Mouse (Mus musculus) cerebellum, adult 2 months (tissue): ENCODE data around the gene Ap3m1. TPM values are rescaled to one million over a fixed set of nuclear protein-coding genes. Genes with fewer than 3 reads are reported as not detected.

Experiments used
- DNase-seq, 2 experiments: peaks; one replicate each; pipeline ENCODE4 v3.0.0; 2021
- H3K27ac ChIP-seq: fragments of 200-500 bp; 2 replicates; pipeline ENCODE4 v1.5.1; 2012; ENCODE audit warnings: low read length, control low read depth, inconsistent platforms; ENCODE audit not compliant: insufficient read depth
- H3K27me3 ChIP-seq: fragments of 200-500 bp; 2 replicates; pipeline ENCODE4 v1.6.1; 2012; ENCODE audit warnings: inconsistent platforms, mild to moderate bottlenecking, low read length, moderate library complexity; ENCODE audit not compliant: control insufficient read depth, insufficient read depth
- H3K4me1 ChIP-seq: fragments of 200-500 bp; 2 replicates; pipeline ENCODE4 v1.6.1; 2011; ENCODE audit warnings: low read length; ENCODE audit not compliant: control insufficient read depth, insufficient read depth
- H3K4me3 ChIP-seq: fragments of 200-500 bp; replicated peaks from 2 replicates; pipeline ENCODE3; 2011; ENCODE audit warnings: mild to moderate bottlenecking, low read depth, low read length, control low read depth; ENCODE audit not compliant: insufficient read depth
- CTCF ChIP-seq: fragments of 200-500 bp; IDR thresholded peaks from 2 replicates; pipeline ENCODE4 v1.5.1; 2011; ENCODE audit warnings: low read depth, mild to moderate bottlenecking, control low read depth, low read length, moderate library complexity, borderline replicate concordance; ENCODE audit not compliant: insufficient read depth
- POLR2A ChIP-seq: fragments of 200-500 bp; IDR thresholded peaks from 2 replicates; pipeline ENCODE4 v1.6.1; 2011; ENCODE audit warnings: low read length, control low read depth, borderline replicate concordance; ENCODE audit not compliant: insufficient read depth
- WGBS: fragments of 180-500 bp; shearing (Covaris S2); methylation state at CpG from one replicate; pipeline ENCODE4 v1.1.7; 2018; 5-methylcytosine and 5-hydroxymethylcytosine counted together
- polyA plus RNA-seq: library from polyadenylated mRNA; depleted of rRNA; stranded (reverse); fragments of >200 nt; gene quantifications from 2 replicates; pipeline ENCODE4 v1.2.3, GENCODE M21; 2012

Gene Ap3m1
- polyA plus RNA-seq, 1 experiment, result 66.0 TPM

DNA sequence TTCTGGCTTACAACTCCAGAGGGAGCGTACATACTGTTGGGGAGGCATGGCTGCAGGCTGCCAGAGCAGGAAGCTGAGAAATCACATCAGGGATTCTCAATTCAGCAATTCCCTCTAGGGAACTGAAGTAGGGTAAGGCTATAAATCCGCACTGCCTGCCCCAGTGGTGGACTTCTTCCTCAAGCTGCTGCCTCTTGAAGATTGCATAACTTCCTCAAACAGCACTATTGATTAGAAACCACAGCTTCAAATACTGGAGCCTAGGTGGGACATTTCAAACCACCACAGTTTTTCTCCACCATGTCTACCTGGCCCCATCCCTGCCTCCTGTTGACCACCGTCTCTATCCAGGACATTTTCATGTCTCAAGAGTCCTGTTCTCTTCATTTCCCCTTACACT, 38.1 kb upstream of the Ap3m1 start:
- H3K27me3 ChIP-seq, result no peaks in the 10 kb centered on the region
- H3K27ac ChIP-seq, result no peak overlapping the region
- no peak for TF ChIP-seq CTCF
- no peak for TF ChIP-seq POLR2A
- DNase-seq, result no peak
- WGBS, result 90% methylated on average over 3 of the region's 3 CpGs
- no peak overlapping the region for H3K4me3 ChIP-seq
- H3K4me1 ChIP-seq, result no peaks in the 10 kb centered on the region

DNA sequence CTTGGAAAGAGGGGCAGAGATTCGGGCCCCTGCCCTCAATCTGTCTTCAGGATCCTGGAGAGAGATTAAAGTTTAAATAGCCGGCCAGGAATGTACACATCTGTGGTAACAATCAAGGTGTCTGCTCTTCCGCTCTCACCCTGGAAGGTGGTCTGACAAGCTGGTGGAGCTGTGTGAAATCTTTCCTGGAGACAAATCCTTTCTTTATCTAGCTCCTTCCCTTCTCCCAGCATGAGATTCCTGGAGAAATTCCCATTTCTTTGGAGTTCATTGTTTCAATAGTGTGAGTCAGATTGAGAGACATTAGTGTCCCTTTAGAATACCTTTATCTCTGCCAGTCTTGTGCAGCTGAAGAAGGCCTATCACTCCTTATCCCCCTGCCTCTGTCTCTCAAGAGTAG, 36.4 kb upstream of the Ap3m1 start:
- TF ChIP-seq POLR2A (no peak), CTCF (no peak)
- 62% methylated on average over 3 of the region's 3 CpGs for WGBS
- Histone ChIP-seq H3K4me3 (no peak overlapping the region), H3K27me3 (no peaks in the 10 kb centered on the region), H3K27ac (no peak overlapping the region), H3K4me1 (no peaks in the 10 kb centered on the region)
- no peak for DNase-seq

GRCm38 (mm10) chr14:21087390-21088060, 35.2 kb upstream of the Ap3m1 start:
- no peak overlapping the region for H3K27ac ChIP-seq
- no peak for DNase-seq

DNA sequence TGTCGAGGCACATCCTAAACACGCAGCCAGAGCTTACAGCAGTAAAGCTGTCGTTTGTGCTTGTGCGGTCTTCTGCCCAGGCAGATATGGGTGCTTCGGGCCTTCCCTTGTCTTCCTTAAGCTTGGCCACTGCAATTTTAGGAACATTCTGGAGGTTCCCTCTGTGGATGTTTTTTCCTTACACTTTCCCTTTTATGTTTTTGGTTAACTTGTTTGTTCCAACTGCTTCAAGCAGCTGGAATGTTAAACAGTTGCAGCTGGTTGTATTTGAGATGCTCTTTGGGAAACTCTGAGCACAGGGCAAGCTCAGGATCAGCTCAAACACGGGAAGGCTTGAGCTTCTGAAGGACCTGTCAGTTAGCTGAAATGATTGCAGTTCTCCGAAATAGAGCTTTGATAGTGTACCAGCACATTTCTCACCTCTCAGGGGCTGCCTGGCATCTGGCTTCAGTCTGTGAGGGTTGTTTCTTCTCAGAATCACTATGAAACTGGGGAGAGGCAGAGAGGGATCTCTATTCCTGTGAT, 34.6 kb upstream of the Ap3m1 start:
- no peak for DNase-seq
- H3K4me1 ChIP-seq, result no peaks in the 10 kb centered on the region
- H3K27ac ChIP-seq, result no peak overlapping the region
- no peak for TF ChIP-seq POLR2A
- TF ChIP-seq CTCF, result no peak
- H3K27me3 ChIP-seq, result no peaks in the 10 kb centered on the region
- H3K4me3 ChIP-seq, result no peak overlapping the region
- 74% methylated on average over 7 of the region's 7 CpGs for WGBS

More at GRCm38 (mm10) chr14:21087390-21088060, 35.2 kb upstream of the Ap3m1 start:
- TF ChIP-seq POLR2A (no peak), CTCF (no peak)
- WGBS, result 85% methylated on average over 4 of the region's 4 CpGs
- Histone ChIP-seq H3K4me1 (no peaks in the 10 kb centered on the region), H3K4me3 (no peak overlapping the region), H3K27me3 (no peaks in the 10 kb centered on the region)

GRCm38 (mm10) chr14:21086106-21086505, 33.8 kb upstream of the Ap3m1 start:
- Histone ChIP-seq H3K4me1 (no peaks in the 10 kb centered on the region), H3K27me3 (no peaks in the 10 kb centered on the region), H3K27ac (no peak overlapping the region), H3K4me3 (no peak overlapping the region)
- TF ChIP-seq POLR2A (no peak), CTCF (no peak)
- no peak for DNase-seq
- WGBS, result 61% methylated on average over 2 of the region's 2 CpGs

GRCm38 (mm10) chr14:21085666-21086065, 33.4 kb upstream of the Ap3m1 start:
- Histone ChIP-seq H3K27me3 (no peaks in the 10 kb centered on the region), H3K4me1 (no peaks in the 10 kb centered on the region), H3K27ac (no peak overlapping the region), H3K4me3 (no peak overlapping the region)
- 82% methylated on average over 5 of the region's 5 CpGs for WGBS
- TF ChIP-seq CTCF, result no peak
- TF ChIP-seq POLR2A, result no peak
- no peak for DNase-seq

DNA sequence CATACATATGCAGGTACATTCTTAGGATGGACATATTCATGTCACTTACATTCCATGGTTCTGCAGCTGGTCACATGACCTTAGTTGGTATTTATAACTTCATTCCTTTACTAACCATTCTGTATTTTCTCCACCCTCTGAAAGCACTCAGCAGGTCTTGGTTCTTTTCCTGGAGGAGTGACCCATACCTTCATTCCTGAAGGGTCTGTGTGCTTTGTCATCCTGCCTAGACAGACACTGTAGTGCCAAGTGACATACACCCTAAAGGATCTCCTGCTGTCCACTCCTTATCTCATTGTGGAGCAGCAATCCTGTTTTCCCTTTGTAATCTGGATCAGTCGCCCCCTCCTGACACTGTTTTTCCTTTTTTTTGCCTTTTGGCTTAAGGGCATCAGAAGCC, 30.5 kb upstream of the Ap3m1 start:
- Histone ChIP-seq H3K4me3 (no peak overlapping the region), H3K27me3 (no peaks in the 10 kb centered on the region), H3K4me1 (no peaks in the 10 kb centered on the region), H3K27ac (no peak overlapping the region)
- DNase-seq, result no peak
- WGBS, result 63% methylated on average over 1 of the region's 1 CpGs
- TF ChIP-seq POLR2A (no peak), CTCF (no peak)

DNA sequence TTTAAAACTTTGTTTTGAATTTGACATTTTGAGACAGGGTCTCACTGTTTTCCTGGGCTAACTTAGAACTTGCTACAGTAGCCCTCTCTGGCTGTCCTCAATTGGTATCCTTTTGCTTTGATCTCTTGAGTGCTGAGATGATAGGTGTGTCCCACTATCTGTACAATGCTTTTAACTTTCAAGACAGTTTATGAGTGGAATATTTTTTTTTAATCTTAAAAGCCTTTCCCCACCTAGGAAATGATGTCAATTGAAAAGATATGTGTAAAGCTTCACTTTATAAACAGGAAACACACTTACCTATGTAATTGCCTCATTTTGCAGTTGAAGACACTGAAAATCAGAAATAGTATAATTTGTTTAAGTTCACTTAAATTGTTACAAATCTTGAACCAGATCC, 26.2 kb upstream of the Ap3m1 start:
- no peak overlapping the region for H3K4me3 ChIP-seq
- no peak for DNase-seq
- no peaks in the 10 kb centered on the region for H3K27me3 ChIP-seq
- no peak overlapping the region for H3K27ac ChIP-seq
- TF ChIP-seq POLR2A (no peak), CTCF (no peak)
- H3K4me1 ChIP-seq, result no peaks in the 10 kb centered on the region
